Mouse (Mus musculus) heart, embryonic 13.5 days (tissue): ENCODE measurements at regions not wholly inside any gene's neighbourhood (a gene's known extent, or its start where the extent isn't known, plus 50 kb on each side); places are given as distances from the start of the nearest gene placed in this dataset.

Experiments
- ATAC-seq: fragments of 200-750 bp; cut with Nextera tagmentation; 2 replicates; pipeline ENCODE4 v1.8.0; 2017; ENCODE audit warnings: moderate TSS enrichment; ENCODE audit not compliant: insufficient number of reproducible peaks, low FRiP score, low TSS enrichment; ENCODE audit errors: extremely low read depth
- H3K27ac ChIP-seq: fragments of 300-500 bp; sonication (generic); replicated peaks from 2 replicates; pipeline ENCODE4 v1.5.1; 2015; ENCODE audit warnings: moderate library complexity, mild to moderate bottlenecking, inconsistent platforms
- H3K27me3 ChIP-seq: fragments of 300-500 bp; sonication (generic); replicated peaks from 2 replicates; pipeline ENCODE4 v1.6.1; 2015; ENCODE audit warnings: mild to moderate bottlenecking, inconsistent platforms
- H3K36me3 ChIP-seq: fragments of 300-500 bp; sonication (generic); 2 replicates; pipeline ENCODE4 v1.6.1; 2015; ENCODE audit warnings: mild to moderate bottlenecking, inconsistent platforms
- H3K4me1 ChIP-seq: fragments of 300-500 bp; sonication (generic); 2 replicates; pipeline ENCODE4 v1.6.1; 2015; ENCODE audit warnings: inconsistent platforms
- H3K4me2 ChIP-seq: fragments of 300-500 bp; sonication (generic); 2 replicates; pipeline ENCODE4 v1.6.1; 2015; ENCODE audit warnings: inconsistent platforms, mild to moderate bottlenecking, moderate library complexity
- H3K4me3 ChIP-seq: fragments of 300-500 bp; sonication (generic); 2 replicates; pipeline ENCODE4 v1.5.1; 2015; ENCODE audit warnings: moderate library complexity, mild to moderate bottlenecking, inconsistent platforms
- H3K9ac ChIP-seq: fragments of 300-500 bp; sonication (generic); 2 replicates; pipeline ENCODE4 v1.6.1; 2015; ENCODE audit warnings: inconsistent platforms, mild to moderate bottlenecking, moderate library complexity
- H3K9me3 ChIP-seq: fragments of 300-500 bp; sonication (generic); 2 replicates; pipeline ENCODE4 v1.6.1; 2016; ENCODE audit warnings: inconsistent platforms
- WGBS: fragments of 180-500 bp; shearing (Covaris S2); methylation state at CpG from one replicate; pipeline ENCODE4 v1.1.7; 2015; ENCODE audit warnings: mixed read lengths; 5-methylcytosine and 5-hydroxymethylcytosine counted together

DNA sequence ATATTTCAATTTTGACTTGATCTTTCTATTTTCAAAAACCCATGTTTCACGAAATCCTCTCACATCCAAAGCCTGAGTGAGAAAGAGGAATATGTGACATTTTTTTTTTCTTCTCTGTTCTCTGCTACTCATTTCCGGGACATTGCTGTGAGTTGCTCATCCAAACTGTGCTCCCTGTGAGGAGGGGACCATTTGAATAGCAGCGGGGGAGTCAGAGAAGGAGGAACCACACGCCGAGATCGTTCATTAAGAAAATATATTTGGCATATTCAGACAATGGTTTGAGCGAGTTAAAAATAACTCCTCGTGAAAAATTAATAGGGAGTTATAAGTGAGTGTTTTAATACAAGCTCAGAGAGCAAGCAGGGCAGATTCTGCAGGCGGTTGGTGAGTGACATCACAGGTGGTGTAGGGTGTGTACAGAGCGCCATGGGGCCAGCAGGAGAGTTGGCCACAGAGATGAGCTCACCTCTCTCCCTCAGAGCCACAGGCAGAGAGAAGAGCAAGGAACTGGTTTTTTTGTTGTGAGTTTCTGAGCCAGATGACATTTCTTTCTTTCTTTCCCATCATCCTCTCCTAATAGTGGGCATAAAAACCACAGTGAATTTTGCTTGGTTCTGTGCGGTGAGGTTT lies 54.4 kb upstream of the Calcoco1 start:
- H3K4me1 ChIP-seq = no peaks in the 10 kb centered on the region
- ATAC-seq = no peak
- no peak overlapping the region for H3K4me2 ChIP-seq
- no peak overlapping the region for H3K27ac ChIP-seq
- no peak overlapping the region for H3K4me3 ChIP-seq
- peaks cover 78% of the 10 kb centered on the region for H3K27me3 ChIP-seq
- H3K36me3 ChIP-seq = no peaks in the 10 kb centered on the region
- H3K9ac ChIP-seq = no peak overlapping the region
- no peaks in the 10 kb centered on the region for H3K9me3 ChIP-seq
- 33% methylated on average over 11 of the region's 11 CpGs for WGBS

DNA sequence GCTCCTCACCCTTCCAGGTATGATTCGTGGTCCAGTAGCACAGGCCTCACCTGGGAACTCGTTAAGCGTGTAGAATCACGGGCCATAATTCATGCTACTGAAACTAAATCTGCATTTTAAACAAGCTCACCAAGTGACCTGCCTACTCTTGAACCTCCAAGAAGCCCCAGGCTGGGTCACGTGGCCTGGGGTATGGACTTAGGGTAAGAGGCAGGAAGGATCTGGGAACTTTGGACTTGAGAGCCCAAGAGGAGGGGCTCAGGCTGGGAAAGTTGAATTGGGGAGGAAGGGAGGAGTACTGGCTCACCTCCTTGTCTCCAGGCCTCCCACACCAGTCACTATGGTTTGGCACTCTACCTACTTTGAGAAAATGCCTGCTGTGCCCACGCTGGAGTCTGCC lies 58.6 kb upstream of the Calcoco1 start:
- no peak overlapping the region for H3K4me2 ChIP-seq
- no peaks in the 10 kb centered on the region for H3K4me1 ChIP-seq
- H3K4me3 ChIP-seq = no peak overlapping the region
- H3K9ac ChIP-seq = no peak overlapping the region
- WGBS = 66% methylated on average over 6 of the region's 6 CpGs
- H3K27ac ChIP-seq = no peak overlapping the region
- H3K27me3 ChIP-seq = peaks cover 71% of the 10 kb centered on the region
- H3K9me3 ChIP-seq = no peaks in the 10 kb centered on the region
- ATAC-seq = no peak
- no peaks in the 10 kb centered on the region for H3K36me3 ChIP-seq

DNA sequence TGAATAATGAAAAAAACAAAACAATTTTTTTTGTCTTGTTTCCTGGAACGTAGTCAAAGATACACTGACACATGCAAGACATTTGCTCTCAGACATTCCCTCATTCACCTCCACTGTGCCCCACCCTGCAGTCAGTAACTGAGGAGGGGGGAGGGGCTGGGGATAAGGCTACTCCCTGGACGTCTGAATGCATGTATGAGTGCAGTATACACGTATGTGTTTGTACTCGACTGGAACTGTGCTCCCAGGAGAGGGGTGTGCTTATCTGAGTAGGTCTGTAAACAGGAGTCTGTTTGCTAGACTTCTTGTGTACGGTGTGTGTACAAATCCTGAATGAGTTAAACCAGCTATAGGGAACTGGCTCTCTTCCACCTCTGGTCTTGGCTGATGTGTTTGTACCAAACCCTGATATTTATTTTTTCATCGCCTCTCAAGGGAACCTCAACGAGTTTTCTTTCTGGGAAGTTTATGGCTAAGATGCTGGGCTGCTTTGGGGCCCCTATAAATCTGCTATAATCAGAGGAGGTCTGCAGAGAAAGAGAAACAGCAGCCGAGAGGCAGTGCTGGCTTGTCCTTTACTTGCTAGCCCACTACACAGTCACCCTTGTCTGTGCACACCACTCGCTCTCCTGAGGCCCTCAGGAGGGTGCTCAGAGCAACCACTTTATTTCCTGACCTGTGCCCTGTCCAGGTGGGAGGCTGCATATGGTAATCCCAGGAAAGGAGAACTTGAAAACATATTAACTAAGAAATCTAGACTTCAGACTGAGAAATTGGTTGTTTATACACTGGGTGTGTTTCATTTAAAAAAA lies 61.2 kb upstream of the Calcoco1 start:
- no peak for ATAC-seq

DNA sequence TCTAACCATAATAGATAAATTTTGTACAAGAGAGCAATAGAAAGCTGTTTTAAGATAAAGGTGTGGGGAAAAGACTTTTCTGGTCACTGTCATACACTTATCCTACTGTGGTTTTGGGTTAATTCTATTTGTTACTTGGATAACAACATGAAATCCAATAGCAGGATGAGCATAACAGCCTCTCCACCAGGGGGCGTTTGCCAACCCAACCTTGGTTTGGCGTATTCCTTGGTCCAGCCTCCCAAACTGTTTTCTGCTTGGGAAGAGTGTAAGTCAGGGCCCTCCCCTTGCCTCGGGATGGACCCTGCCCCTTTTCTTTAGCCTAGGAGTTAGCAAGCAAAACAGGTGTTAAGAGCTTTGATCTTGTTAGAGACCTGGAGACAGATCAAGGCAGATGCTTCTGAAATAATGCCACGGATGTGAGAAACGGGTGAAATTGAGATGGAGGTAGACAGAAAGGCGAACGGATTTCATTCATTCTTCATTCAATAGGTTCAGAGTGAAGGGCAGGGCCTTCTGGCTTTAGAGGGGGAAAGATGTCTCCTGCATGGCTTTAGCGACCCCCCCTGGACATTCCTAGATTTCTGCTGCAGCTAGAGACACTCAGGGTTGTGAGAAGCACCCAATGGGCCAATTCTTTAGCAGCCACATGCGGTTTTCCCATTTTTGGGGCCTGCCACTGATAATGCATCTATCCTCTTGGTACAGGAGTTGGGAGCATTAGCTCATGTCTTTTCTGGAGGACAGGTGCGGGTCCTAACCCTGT lies 63.3 kb upstream of the Calcoco1 start:
- no peak for ATAC-seq
- no peak overlapping the region for H3K4me3 ChIP-seq
- H3K36me3 ChIP-seq = no peaks in the 10 kb centered on the region
- no peaks in the 10 kb centered on the region for H3K9me3 ChIP-seq
- no peak overlapping the region for H3K9ac ChIP-seq
- WGBS = 27% methylated on average over 10 of the region's 10 CpGs
- H3K27ac ChIP-seq = no peak overlapping the region
- no peak overlapping the region for H3K4me2 ChIP-seq
- peaks cover 81% of the 10 kb centered on the region for H3K27me3 ChIP-seq
- H3K4me1 ChIP-seq = no peaks in the 10 kb centered on the region

More for the DNA sequence above, 61.2 kb upstream of the Calcoco1 start:
- 49% methylated on average over 9 of the region's 9 CpGs for WGBS
- H3K4me1 ChIP-seq = no peaks in the 10 kb centered on the region
- no peaks in the 10 kb centered on the region for H3K36me3 ChIP-seq
- no peaks in the 10 kb centered on the region for H3K9me3 ChIP-seq
- no peak overlapping the region for H3K4me2 ChIP-seq
- no peak overlapping the region for H3K4me3 ChIP-seq
- H3K27me3 ChIP-seq = peaks cover 79% of the 10 kb centered on the region
- no peak overlapping the region for H3K9ac ChIP-seq
- H3K27ac ChIP-seq = no peak overlapping the region

DNA sequence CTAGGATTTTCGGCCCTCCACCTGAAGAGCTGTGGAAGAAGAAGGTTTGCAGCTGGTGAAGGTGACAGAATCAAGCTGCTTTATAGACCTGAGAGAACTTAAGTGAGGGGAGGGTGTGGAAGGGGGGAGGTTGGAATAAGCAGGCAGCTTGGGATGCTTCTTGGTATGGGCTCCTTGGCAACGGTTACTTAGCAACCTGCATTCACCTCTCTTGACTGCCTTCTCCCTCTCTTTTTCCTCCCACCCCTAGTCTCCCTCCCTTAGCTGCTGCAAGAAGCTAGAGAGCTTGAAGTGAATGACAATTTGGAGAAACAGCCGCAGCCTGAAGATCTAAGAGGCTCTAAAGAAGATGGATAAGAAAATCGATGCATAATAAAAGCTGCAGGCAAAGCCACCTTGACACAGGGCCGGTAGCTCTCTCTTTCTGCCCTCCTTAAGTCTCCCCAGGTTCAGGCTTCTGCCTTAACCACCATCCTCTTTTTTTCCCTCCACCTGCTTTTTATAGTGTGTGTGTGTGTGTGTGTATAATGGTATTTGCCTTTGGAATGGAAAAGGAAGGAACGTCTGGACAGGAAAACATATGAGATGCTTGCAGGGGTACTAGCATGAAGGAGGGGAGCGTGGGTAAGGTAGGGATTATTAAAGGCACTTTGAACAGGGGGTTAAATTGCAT lies 67.0 kb upstream of the Calcoco1 start:
- Histone ChIP-seq H3K4me2 (no peak overlapping the region), H3K36me3 (no peaks in the 10 kb centered on the region), H3K4me3 (no peak overlapping the region), H3K9ac (no peak overlapping the region), H3K27ac (no peak overlapping the region), H3K4me1 (no peaks in the 10 kb centered on the region), H3K27me3 (peaks cover 79% of the 10 kb centered on the region), H3K9me3 (no peaks in the 10 kb centered on the region)
- WGBS = 47% methylated on average over 7 of the region's 7 CpGs
- ATAC-seq = no peak

DNA sequence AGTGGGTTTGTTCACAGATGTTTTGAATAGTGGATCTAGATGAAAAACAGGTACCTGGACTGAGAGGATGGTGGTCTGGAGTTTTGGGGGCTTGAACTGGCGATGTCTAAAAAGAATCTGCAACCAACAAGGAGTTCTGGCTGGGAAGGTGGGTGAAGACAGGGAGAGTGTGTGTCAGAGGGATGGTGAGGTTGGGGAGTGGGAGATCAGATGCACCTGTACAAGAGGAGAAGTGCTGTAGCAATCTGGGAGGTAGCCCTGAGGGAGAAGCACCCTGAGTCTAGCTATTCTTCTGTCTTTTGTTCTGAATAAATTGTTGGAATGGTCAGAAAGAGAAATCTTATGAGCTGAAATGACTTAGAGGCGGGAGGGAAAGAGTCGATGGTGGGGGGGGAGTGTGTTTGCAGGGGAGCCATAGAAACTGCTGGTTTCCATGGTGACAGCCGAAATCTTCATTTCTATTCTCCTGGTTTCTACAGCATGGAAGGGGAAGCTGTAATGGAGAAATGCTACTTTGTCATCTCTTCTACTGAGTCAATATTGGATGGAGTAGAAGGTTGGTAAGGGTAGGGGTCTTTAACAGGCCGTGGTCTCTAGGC lies 75.1 kb upstream of the Calcoco1 start:
- 63% methylated on average over 5 of the region's 5 CpGs for WGBS
- no peak overlapping the region for H3K27ac ChIP-seq
- no peak overlapping the region for H3K9ac ChIP-seq
- ATAC-seq = no peak
- H3K4me3 ChIP-seq = no peak overlapping the region
- H3K36me3 ChIP-seq = no peaks in the 10 kb centered on the region
- peaks cover 75% of the 10 kb centered on the region for H3K27me3 ChIP-seq
- H3K9me3 ChIP-seq = no peaks in the 10 kb centered on the region
- H3K4me2 ChIP-seq = no peak overlapping the region
- H3K4me1 ChIP-seq = no peaks in the 10 kb centered on the region

DNA sequence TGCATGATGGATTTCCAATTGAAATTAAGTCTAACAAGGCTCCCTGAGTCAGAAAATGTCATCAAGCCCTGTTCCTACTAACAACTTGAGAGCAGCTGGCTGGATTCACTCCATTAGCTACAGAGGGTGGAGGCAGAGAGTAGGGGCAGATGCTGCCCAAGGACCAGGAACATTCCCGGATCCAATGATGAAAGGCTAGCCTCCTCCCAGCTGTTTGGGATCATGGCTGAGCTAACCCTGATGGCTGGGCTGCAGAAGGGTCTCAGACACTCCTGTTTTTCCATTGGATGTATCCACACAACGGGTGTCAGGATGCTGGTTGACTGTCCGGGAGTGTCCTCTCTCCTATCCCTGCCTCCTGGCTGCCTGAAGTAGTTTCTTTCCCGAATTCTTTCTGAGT lies 78.1 kb upstream of the Calcoco1 start:
- no peak for ATAC-seq

DNA sequence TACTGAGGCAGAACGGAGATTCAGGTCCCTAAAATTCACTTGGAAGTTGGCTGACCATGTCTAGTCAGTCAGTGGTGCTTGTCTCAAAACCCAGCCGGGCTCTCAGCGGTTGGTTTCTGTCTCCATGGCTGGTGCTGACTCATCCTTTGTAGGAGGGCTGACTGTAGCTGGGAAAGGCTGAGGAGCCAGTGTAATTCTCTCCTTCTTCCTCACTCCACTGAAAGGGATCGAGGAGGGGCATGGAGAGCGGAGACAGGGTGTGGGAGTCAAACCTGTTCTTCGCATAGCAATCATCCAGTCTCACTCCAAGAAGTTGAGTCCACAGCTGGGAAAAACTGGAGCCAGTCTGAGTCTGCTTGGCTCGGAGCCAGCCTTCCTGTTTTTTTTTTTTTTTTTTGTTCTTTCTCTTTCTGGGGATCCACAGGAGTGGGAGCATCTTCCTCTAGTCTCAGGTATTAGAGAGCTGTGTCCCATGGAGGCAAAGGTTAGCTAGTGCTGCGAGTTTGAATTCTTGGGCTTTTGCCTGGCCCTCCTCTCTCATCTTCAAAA lies 80.4 kb upstream of the Calcoco1 start:
- no peak for ATAC-seq
- Histone ChIP-seq H3K36me3 (no peaks in the 10 kb centered on the region), H3K9ac (no peak overlapping the region), H3K27ac (no peak overlapping the region), H3K4me1 (no peaks in the 10 kb centered on the region), H3K27me3 (peaks cover 83% of the 10 kb centered on the region), H3K4me2 (no peak overlapping the region), H3K9me3 (no peaks in the 10 kb centered on the region), H3K4me3 (no peak overlapping the region)
- 49% methylated on average over 8 of the region's 8 CpGs for WGBS

More for the DNA sequence above, 78.1 kb upstream of the Calcoco1 start:
- Histone ChIP-seq H3K27ac (no peak overlapping the region), H3K9ac (no peak overlapping the region), H3K4me2 (no peak overlapping the region), H3K9me3 (no peaks in the 10 kb centered on the region), H3K36me3 (no peaks in the 10 kb centered on the region), H3K27me3 (peaks cover 86% of the 10 kb centered on the region), H3K4me3 (no peak overlapping the region), H3K4me1 (no peaks in the 10 kb centered on the region)
- 62% methylated on average over 4 of the region's 4 CpGs for WGBS

DNA sequence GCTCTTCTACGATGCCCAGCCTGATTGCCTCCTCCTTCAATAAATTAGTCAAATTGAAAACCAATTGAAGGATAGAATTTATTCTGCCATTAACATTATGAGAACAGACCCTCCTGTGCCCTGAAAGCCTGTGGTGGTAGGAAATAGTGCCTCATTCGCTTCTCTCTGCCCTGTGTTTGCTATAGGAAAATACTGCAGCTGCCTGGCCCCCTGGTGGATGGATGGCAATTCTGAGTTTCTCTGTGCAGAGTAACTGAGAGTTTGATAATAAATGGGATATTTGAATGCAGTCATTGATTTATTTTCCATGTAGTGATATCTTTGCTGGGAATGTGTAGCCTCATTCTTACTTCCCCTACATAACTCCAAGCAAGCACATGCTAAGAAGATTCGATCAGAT lies 85.4 kb upstream of the Calcoco1 start:
- Histone ChIP-seq H3K9ac (no peak overlapping the region), H3K36me3 (no peaks in the 10 kb centered on the region), H3K9me3 (no peaks in the 10 kb centered on the region), H3K4me2 (no peak overlapping the region), H3K4me1 (no peaks in the 10 kb centered on the region), H3K27me3 (peaks cover 76% of the 10 kb centered on the region), H3K27ac (no peak overlapping the region), H3K4me3 (no peak overlapping the region)
- no peak for ATAC-seq
- 56% methylated on average over 3 of the region's 3 CpGs for WGBS

DNA sequence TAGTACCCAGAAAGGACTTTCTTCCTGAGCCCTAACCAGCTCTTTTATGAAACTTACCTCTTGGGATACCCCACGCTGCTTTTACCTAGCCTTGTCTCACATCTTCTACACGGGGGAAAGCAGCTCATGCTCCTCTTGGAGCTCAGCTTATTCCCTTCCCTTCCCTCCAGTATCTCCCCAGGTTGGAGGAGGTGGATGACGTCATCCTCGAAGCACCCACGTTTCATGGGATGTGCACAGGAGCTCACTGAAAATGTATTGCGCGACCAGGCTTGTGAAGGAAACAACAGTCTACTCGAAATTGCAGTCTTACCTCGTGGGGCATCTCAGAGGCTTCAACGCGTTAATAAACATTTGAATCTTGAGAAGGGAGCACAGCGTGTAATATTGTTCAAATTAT lies 97.2 kb upstream of the Calcoco1 start:
- no peak overlapping the region for H3K4me2 ChIP-seq
- no peaks in the 10 kb centered on the region for H3K36me3 ChIP-seq
- no peaks in the 10 kb centered on the region for H3K4me1 ChIP-seq
- no peaks in the 10 kb centered on the region for H3K9me3 ChIP-seq
- WGBS = 70% methylated on average over 12 of the region's 12 CpGs
- H3K27me3 ChIP-seq = peaks cover 37% of the 10 kb centered on the region
- no peak overlapping the region for H3K4me3 ChIP-seq
- H3K9ac ChIP-seq = no peak overlapping the region
- no peak overlapping the region for H3K27ac ChIP-seq
- ATAC-seq = no peak

DNA sequence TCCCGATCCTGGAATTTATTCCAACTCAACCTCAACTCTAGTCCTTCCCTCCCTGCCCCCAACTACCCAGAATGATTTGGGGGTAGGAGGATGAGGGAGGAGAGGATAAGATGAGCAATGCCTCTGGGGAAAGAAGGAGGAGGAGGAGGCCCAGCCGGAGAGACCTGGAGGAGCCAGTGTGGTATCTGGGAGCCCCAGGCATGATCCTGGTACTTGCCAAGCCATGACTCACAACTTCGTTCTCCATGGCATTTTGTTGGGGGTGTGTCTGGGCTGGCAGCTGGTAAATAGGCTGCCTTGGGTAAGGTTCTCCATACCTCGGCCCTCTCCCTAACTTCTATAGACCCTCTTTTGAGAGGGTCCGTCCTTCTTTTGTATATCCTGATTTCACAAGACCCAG lies 81.2 kb upstream of the Hoxc13 start:
- H3K27ac ChIP-seq = no peak overlapping the region
- no peak overlapping the region for H3K4me2 ChIP-seq

More for the DNA sequence above, 81.2 kb upstream of the Hoxc13 start:
- 70% methylated on average over 5 of the region's 5 CpGs for WGBS
- peaks cover 62% of the 10 kb centered on the region for H3K27me3 ChIP-seq
- H3K4me1 ChIP-seq = no peaks in the 10 kb centered on the region
- H3K4me3 ChIP-seq = no peak overlapping the region
- H3K36me3 ChIP-seq = no peaks in the 10 kb centered on the region
- H3K9ac ChIP-seq = no peak overlapping the region
- no peaks in the 10 kb centered on the region for H3K9me3 ChIP-seq
- ATAC-seq = no peak
